Mouse (Mus musculus) neural tube, embryonic 14.5 days (tissue): ENCODE results near the gene Cfap43. TPM values are rescaled to one million over a fixed set of nuclear protein-coding genes. Genes with fewer than 3 reads are reported as not detected.

ENCODE experiments used
- ATAC-seq: fragments of 200-750 bp; cut with Nextera tagmentation; 2 replicates; pipeline ENCODE4 v1.8.0; 2017; ENCODE audit warnings: low read depth, mild to moderate bottlenecking, moderate TSS enrichment, moderate library complexity
- H3K27ac ChIP-seq: fragments of 300-500 bp; sonication (generic); 2 replicates; pipeline ENCODE4 v1.5.1; 2014; ENCODE audit warnings: low read depth, mild to moderate bottlenecking, control low read depth, low read length, moderate library complexity, mixed read lengths
- H3K27me3 ChIP-seq: fragments of 300-500 bp; sonication (generic); 2 replicates; pipeline ENCODE4 v1.6.1; 2014; ENCODE audit warnings: low read length; ENCODE audit not compliant: control insufficient read depth, insufficient read depth
- H3K36me3 ChIP-seq: fragments of 300-500 bp; sonication (generic); 2 replicates; pipeline ENCODE4 v1.6.1; 2014; ENCODE audit warnings: low read length, mixed read lengths; ENCODE audit not compliant: control insufficient read depth, insufficient read depth
- H3K4me1 ChIP-seq: fragments of 300-500 bp; sonication (generic); 2 replicates; pipeline ENCODE4 v1.6.1; 2014; ENCODE audit warnings: low read length; ENCODE audit not compliant: control insufficient read depth, insufficient read depth
- H3K4me2 ChIP-seq: fragments of 300-500 bp; sonication (generic); 2 replicates; pipeline ENCODE4 v1.6.1; 2014; ENCODE audit warnings: mild to moderate bottlenecking, low read depth, low read length, control low read depth
- H3K4me3 ChIP-seq: fragments of 300-500 bp; sonication (generic); 2 replicates; pipeline ENCODE4 v1.5.1; 2014; ENCODE audit warnings: low read depth, low read length, control low read depth, mixed read lengths
- H3K9ac ChIP-seq: fragments of 300-500 bp; sonication (generic); replicated peaks from 2 replicates; pipeline ENCODE4 v1.6.1; 2014; ENCODE audit warnings: low read depth, mild to moderate bottlenecking, control low read depth, low read length, mixed read lengths
- H3K9me3 ChIP-seq: fragments of 300-500 bp; sonication (generic); 2 replicates; pipeline ENCODE4 v1.6.1; 2016; ENCODE audit warnings: low read length; ENCODE audit not compliant: control insufficient read depth
- WGBS: fragments of 180-500 bp; shearing (Covaris S2); extraction: QIAGEN DNeasy Blood & Tissue Kit; methylation state at CpG from one replicate; pipeline ENCODE4 v1.1.7; 2014; 5-methylcytosine and 5-hydroxymethylcytosine counted together
- polyA plus RNA-seq: library from polyadenylated mRNA; unstranded; fragments of >200 nt; fragmentation: Nextera tagmentation; extraction: Ambion mirVana; gene quantifications from 2 replicates; pipeline ENCODE4 v1.2.1, GENCODE M21; 2014

The Cfap43 gene
- polyA plus RNA-seq, 1 experiment from 2014 or later = 1.7 TPM

GRCm38 (mm10) chr19:47918455-47919101 lies 509 bp downstream of the Cfap43 start:
- peaks cover 11% of the 10 kb centered on the region for H3K4me1 ChIP-seq
- under 1% methylated on average over 29 of the region's 29 CpGs for WGBS
- H3K36me3 ChIP-seq = no peaks in the 10 kb centered on the region
- H3K4me2 ChIP-seq = peak overlapping the region; percentile 57
- peak overlapping the region; percentile 76 for H3K27ac ChIP-seq
- peak overlapping the region; percentile 72 for H3K4me3 ChIP-seq
- H3K9me3 ChIP-seq = no peaks in the 10 kb centered on the region
- no peaks in the 10 kb centered on the region for H3K27me3 ChIP-seq
- peak overlapping the region; percentile 64 for H3K9ac ChIP-seq
- ATAC-seq = peak; percentile 24

GRCm38 (mm10) chr19:47918016-47918415 lies 1.1 kb downstream of the Cfap43 start:
- H3K36me3 ChIP-seq = no peaks in the 10 kb centered on the region
- H3K27ac ChIP-seq = no peak overlapping the region
- 12% methylated on average over 9 of the region's 9 CpGs for WGBS
- H3K4me3 ChIP-seq = peak overlapping the region; percentile 72
- ATAC-seq = no peak
- H3K9ac ChIP-seq = peak overlapping the region; percentile 64
- H3K27me3 ChIP-seq = no peaks in the 10 kb centered on the region
- H3K9me3 ChIP-seq = no peaks in the 10 kb centered on the region
- H3K4me1 ChIP-seq = peaks cover 11% of the 10 kb centered on the region
- peak overlapping the region; percentile 57 for H3K4me2 ChIP-seq

- H3K4me3 ChIP-seq = peak overlapping the region; percentile 72; the same call in 1 of the 2 replicates
These were observed 1.7 kb downstream of the Cfap43 start for GRCm38 (mm10) chr19:47917396-47917795.

GRCm38 (mm10) chr19:47915251-47915650 lies 3.8 kb downstream of the Cfap43 start:
- H3K4me1 ChIP-seq = peaks cover 11% of the 10 kb centered on the region
- H3K27me3 ChIP-seq = no peaks in the 10 kb centered on the region
- no peak overlapping the region for H3K27ac ChIP-seq
- WGBS = 89% methylated on average over 4 of the region's 4 CpGs
- H3K36me3 ChIP-seq = no peaks in the 10 kb centered on the region
- H3K4me2 ChIP-seq = no peak overlapping the region
- no peaks in the 10 kb centered on the region for H3K9me3 ChIP-seq
- no peak overlapping the region for H3K9ac ChIP-seq
- no peak overlapping the region for H3K4me3 ChIP-seq
- ATAC-seq = no peak

More at GRCm38 (mm10) chr19:47917396-47917795, 1.7 kb downstream of the Cfap43 start:
- Histone ChIP-seq H3K9me3 (no peaks in the 10 kb centered on the region), H3K27me3 (no peaks in the 10 kb centered on the region), H3K36me3 (no peaks in the 10 kb centered on the region), H3K4me1 (peaks cover 11% of the 10 kb centered on the region), H3K27ac (no peak overlapping the region), H3K9ac (no peak overlapping the region), H3K4me2 (peak overlapping the region; percentile 57)
- WGBS = 11% methylated on average over 4 of the region's 4 CpGs
- ATAC-seq = no peak

- ATAC-seq = no peak
- WGBS = 93% methylated on average over 4 of the region's 4 CpGs
These were observed 4.9 kb downstream of the Cfap43 start for GRCm38 (mm10) chr19:47914191-47914590.

GRCm38 (mm10) chr19:47913344-47913743 lies 5.7 kb downstream of the Cfap43 start:
- 68% methylated on average over 7 of the region's 7 CpGs for WGBS

More at GRCm38 (mm10) chr19:47914191-47914590, 4.9 kb downstream of the Cfap43 start:
- Histone ChIP-seq H3K9ac (no peak overlapping the region), H3K4me2 (no peak overlapping the region), H3K4me1 (peaks cover 17% of the 10 kb centered on the region), H3K27ac (no peak overlapping the region), H3K36me3 (no peaks in the 10 kb centered on the region), H3K27me3 (no peaks in the 10 kb centered on the region), H3K4me3 (no peak overlapping the region), H3K9me3 (no peaks in the 10 kb centered on the region)

GRCm38 (mm10) chr19:47910751-47911150 lies 8.3 kb downstream of the Cfap43 start:
- Histone ChIP-seq H3K27ac (no peak overlapping the region; the same call in 1 of the 2 replicates), H3K4me2 (no peak overlapping the region), H3K9ac (no peak overlapping the region), H3K36me3 (no peaks in the 10 kb centered on the region), H3K27me3 (no peaks in the 10 kb centered on the region), H3K4me3 (no peak overlapping the region), H3K9me3 (no peaks in the 10 kb centered on the region), H3K4me1 (peaks cover 6% of the 10 kb centered on the region; the same call in 1 of the 2 replicates)
- no peak for ATAC-seq
- 86% methylated on average over 4 of the region's 4 CpGs for WGBS

More at GRCm38 (mm10) chr19:47913344-47913743, 5.7 kb downstream of the Cfap43 start:
- no peak for ATAC-seq
- H3K9me3 ChIP-seq = no peaks in the 10 kb centered on the region
- no peaks in the 10 kb centered on the region for H3K27me3 ChIP-seq
- H3K27ac ChIP-seq = no peak overlapping the region
- no peak overlapping the region for H3K4me3 ChIP-seq
- H3K9ac ChIP-seq = no peak overlapping the region
- H3K36me3 ChIP-seq = no peaks in the 10 kb centered on the region
- H3K4me2 ChIP-seq = no peak overlapping the region
- peaks cover 17% of the 10 kb centered on the region for H3K4me1 ChIP-seq

- Histone ChIP-seq H3K27ac (peak overlapping the region; percentile 95), H3K36me3 (no peaks in the 10 kb centered on the region), H3K9me3 (no peaks in the 10 kb centered on the region), H3K4me3 (no peak overlapping the region), H3K4me2 (peak overlapping the region; percentile 49; the same call in 1 of the 2 replicates), H3K4me1 (peaks cover 6% of the 10 kb centered on the region; the same call in 1 of the 2 replicates), H3K27me3 (no peaks in the 10 kb centered on the region), H3K9ac (peak overlapping the region; percentile 65; the same call in 1 of the 2 replicates)
- WGBS = 45% methylated on average over 4 of the region's 4 CpGs
- ATAC-seq = no peak; the same call in 1 of the 2 replicates
These were observed 8.9 kb downstream of the Cfap43 start for GRCm38 (mm10) chr19:47910117-47910618.
